Mouse (Mus musculus): Measurements from ENCODE around the gene Xlr3b. TPM values are rescaled to one million over a fixed set of nuclear protein-coding genes. Genes with fewer than 3 reads are reported as not detected.

Xlr3b gene
- polyA plus RNA-seq (2012) = 0.12 and 0.24 TPM in 2 replicates

DNA sequence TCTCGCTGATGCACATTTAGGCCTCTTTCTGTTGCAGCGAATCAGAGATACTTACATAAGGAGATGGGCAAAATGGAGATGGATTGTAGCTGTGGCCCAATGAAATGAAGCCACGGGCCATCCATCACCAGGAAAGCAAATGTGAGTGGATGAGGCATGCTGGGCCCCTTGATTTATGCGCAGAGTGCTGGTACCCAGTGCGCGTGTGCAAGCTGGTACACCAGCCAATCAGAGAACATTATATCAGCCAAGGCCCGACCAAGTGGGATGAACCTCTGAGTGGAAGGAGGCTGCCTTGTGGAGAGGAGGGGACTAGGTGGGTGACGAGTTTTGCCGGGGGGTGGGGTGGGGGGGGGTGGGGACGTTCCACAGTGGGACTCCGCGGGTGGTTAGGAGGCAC lies at the start of gene Xlr3b:
Gene Xlr3b, plus strand, starts transcription at position 274 of the 400 bp plus-strand sequence.

DNA sequence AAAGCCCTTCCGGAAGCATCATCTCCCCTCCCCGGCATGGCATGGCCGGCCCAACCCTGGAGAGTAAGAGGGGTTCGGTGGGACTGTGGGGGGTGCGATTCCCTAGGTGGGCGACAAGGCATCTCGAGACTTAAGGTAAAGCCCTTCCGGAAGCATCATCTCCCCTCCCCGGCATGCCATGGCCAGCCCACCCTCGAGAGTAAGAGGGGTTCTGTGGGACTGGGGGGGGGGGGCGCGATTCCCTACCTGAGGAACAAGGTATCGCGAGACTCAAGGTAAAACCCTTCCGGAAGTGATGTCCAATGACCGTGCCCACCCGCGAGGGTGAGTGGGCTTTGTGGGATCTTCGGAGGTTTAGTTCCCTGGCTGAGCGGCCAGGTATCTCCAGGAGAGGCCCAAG lies 43.5 kb upstream of the Xlr3b start, which contains the start of gene Xlr5b:
Gene Xlr5b, plus strand, starts transcription at position 301 of the 400 bp plus-strand sequence.

DNA sequence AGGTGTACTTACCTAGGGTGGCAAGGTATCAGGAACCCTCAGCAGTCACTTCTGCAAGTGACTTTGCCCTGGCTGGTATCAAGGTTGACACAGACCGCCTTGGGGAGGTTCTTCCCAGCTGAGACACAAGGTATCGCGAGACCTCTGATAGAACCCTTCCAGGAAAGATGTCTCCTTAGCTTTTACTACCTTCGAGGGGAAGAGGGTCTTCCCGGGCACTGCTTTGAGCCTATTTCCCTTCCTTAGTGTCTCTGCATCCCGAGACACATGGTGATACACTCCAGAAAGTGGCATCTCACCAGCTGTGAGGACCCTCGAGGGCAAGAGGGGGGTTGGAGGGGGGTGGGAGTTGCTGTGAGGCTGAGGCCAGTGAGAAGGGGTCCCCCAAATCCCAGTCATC lies 42.7 kb upstream of the Xlr3b start, which contains the start of gene DXBay18:
Gene DXBay18, minus strand, starts transcription at position 101 of the 400 bp plus-strand sequence.

DNA sequence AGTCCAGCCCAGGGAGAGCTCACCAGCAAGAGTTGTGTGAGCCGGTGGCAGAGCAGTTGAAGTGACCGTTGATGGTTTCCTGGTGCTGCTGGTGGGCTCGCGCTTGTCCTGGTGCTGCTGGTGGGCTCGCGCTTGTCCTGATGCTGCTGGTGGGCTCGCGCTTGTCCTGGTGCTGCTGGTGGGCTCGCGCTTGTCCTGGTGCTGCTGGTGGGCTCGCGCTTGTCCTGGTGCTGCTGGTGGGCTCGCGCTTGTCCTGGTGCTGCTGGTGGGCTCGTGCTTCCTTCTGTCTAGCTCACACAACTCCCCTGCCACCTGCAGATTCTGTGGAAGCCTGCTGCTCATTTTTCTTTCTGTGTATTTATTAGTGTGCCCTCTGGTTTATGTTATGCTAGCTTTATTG lies 15.1 kb upstream of the Xlr3b start, which contains the start of gene Spin2d:
Gene Spin2d, minus strand, starts transcription at position 101 of the 400 bp plus-strand sequence.

DNA sequence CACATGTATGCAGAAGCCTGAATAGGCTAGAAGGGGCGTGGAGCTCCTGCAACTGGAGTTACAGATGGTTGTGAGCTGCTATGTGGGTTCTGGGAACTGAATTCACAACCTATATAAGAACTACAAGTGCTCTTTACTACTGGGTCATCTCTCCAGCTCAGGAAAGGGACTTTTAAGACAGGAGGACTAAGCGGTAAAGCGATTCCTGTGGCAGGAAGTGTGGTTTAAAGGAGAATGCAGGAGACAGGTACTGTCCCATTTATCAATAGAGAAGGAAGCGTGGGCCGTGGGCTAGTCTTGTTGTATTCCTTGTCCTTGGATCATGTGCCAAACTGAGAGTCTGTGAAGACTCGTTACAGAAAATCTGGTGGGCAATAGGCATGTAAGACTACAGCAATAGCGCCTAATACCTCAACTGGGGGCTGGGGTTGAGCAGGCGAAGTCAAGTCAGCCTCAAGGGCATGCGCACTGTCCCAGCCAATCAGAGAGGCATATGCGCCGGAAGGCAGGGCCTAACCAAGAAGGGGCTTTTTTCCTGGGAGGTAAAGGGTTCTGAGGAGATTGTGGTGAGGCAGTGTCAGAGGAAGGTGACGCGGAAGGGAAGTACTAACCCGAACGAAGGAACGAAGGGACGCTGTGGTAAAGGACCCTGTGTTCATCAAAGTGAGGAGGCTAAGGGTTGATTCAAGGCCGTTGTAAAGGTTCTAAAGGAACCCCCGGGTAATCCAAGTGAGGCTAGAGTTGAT lies 22.0 kb downstream of the Xlr3b start, which contains the start of gene Xlr4b:
Gene Xlr4b, plus strand, starts transcription at position 515 of the 746 bp plus-strand sequence.

DNA sequence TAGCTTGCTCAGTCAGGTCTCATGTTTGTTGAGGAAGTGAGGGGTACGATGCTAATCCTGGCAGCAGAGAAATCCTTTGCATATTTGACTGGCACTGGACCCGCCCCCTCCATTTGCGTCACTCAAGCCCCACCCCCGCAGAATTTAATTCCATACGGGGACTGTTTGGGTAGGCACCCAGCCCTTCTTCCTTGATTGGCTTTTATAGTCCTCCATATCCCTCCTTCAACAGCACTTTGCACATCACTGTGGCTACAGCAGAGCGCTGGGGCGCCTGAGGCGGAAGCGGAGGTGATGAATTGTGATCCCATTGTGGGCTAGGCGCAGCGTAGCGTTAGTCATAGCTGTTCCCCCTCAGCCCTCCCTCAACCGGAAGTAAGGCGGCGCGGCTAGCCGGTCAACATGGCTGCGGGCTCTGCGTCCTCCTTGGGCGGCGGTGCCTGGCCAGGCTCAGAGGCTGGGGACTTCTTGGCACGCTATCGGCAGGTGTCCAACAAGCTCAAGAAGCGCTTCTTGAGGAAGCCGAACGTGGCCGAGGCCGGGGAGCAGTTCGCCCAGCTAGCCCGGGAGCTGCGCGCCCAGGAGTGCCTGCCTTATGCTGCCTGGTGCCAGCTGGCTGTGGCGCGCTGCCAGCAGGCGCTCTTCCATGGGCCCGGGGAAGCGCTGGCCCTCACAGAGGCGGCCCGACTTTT lies 36.1 kb downstream of the Xlr3b start, which contains the start of gene F8a:
Gene F8a, plus strand, starts transcription at position 378 of the 692 bp plus-strand sequence.

DNA sequence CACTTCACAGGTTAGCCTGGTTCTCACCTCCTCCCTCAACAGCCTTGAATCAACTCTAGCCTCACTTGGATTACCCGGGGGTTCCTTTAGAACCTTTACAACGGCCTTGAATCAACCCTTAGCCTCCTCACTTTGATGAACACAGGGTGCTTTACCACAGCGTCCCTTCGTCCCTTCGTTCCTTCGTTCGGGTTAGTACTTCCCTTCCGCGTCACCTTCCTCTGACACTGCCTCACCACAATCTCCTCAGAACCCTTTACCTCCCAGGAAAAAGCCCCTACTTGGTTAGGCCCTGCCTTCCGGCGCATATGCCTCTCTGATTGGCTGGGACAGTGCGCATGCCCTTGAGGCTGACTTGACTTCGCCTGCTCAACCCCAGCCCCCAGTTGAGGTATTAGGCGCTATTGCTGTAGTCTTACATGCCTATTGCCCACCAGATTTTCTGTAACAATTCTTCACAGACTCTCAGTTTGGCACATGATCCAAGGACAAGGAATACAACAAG lies 50.9 kb downstream of the Xlr3b start, which contains the start of gene Xlr4c:
Gene Xlr4c, minus strand, starts transcription at position 310 of the 505 bp plus-strand sequence.

Other genes with a start within 250 kb of the Xlr3b start
- 0.04 TPM in 1 of 2 replicates, not detected in the other for gene Zfp185, start 204.9 kb upstream of the Xlr3b start, polyA plus RNA-seq (2012)
- gene Pnma5, start 155.1 kb upstream of the Xlr3b start, polyA plus RNA-seq (2012) = not detected in 2 replicates
- not detected in 2 replicates for gene Pnma3, start 127.4 kb upstream of the Xlr3b start, polyA plus RNA-seq (2012)
- gene Xlr4a, start 109.7 kb upstream of the Xlr3b start, polyA plus RNA-seq (2012) = 1.5 and 1.6 TPM in 2 replicates
- 0.03 and 0.31 TPM in 2 replicates for gene Xlr3a, start 95.1 kb upstream of the Xlr3b start, polyA plus RNA-seq (2012)
- 0.03 and 0.30 TPM in 2 replicates for gene Gm14685, start 75.2 kb upstream of the Xlr3b start, polyA plus RNA-seq (2012)
- not detected in 2 replicates for gene Xlr5b, start 43.4 kb upstream of the Xlr3b start, polyA plus RNA-seq (2012)
- not detected in 2 replicates for gene DXBay18, start 42.8 kb upstream of the Xlr3b start, polyA plus RNA-seq (2012)
- not detected in 2 replicates for gene Spin2d, start 15.2 kb upstream of the Xlr3b start, polyA plus RNA-seq (2012)
- gene Xlr4b, start 22.1 kb downstream of the Xlr3b start, polyA plus RNA-seq (2012) = 1.2 and 1.3 TPM in 2 replicates
- 20.1 and 21.8 TPM in 2 replicates for gene F8a, start 36.1 kb downstream of the Xlr3b start, polyA plus RNA-seq (2012)
- gene Xlr4c, start 50.9 kb downstream of the Xlr3b start, polyA plus RNA-seq (2012) = 0.97 and 1.8 TPM in 2 replicates
- gene Xlr3c, start 73.2 kb downstream of the Xlr3b start, polyA plus RNA-seq (2012) = 0.04 TPM in 1 of 2 replicates, not detected in the other
- gene Xlr5a, start 100.8 kb downstream of the Xlr3b start, polyA plus RNA-seq (2012) = not detected in 2 replicates
- gene Xlr5c, start 100.8 kb downstream of the Xlr3b start, polyA plus RNA-seq (2012) = not detected in 2 replicates
- not detected in 2 replicates for gene Gm45015, start 144.6 kb downstream of the Xlr3b start, polyA plus RNA-seq (2012)
- gene Zfp275, start 150.4 kb downstream of the Xlr3b start, polyA plus RNA-seq (2012) = 2.0 and 3.3 TPM in 2 replicates
- 0.06 TPM in 1 of 2 replicates, not detected in the other for gene Gm18336, start 206.5 kb downstream of the Xlr3b start, polyA plus RNA-seq (2012)
- 0.02 TPM in 1 of 2 replicates, not detected in the other for gene Zfp92, start 218.9 kb downstream of the Xlr3b start, polyA plus RNA-seq (2012)
- not detected in 2 replicates for gene Trex2, start 243.1 kb downstream of the Xlr3b start, polyA plus RNA-seq (2012)